Mouse (Mus musculus) heart, postnatal 36 days (tissue): ENCODE data around the gene Agpat3. TPM values are rescaled to one million over a fixed set of nuclear protein-coding genes. Genes with fewer than 3 reads are reported as not detected.

ENCODE experiments used
- DNase-seq, 2 experiments: peaks; one replicate each; pipeline ENCODE4 v3.0.0; 2021 to 2022
- intact Hi-C: fragments of 180-260 bp; cut with DNase I; formaldehyde crosslinking; loops from one replicate; pipeline ENCODE4 v1.15.1; 2025
- total RNA-seq, 2 experiments: library from RNA; stranded (reverse); gene quantifications; 2 replicates each; pipeline ENCODE4 v1.2.3; 2021

Gene Agpat3
- 100 to 1,000 TPM; 232 to 266 TPM for total RNA-seq

- intact Hi-C loops = loop anchor here (2.0 kb wide), 1 partner anchor 53 kb away; no protein-coding TSS in a partner anchor
- peak; percentile 58 to 73 for DNase-seq
Measured at GRCm38 (mm10) chr10:78351887-78352665, at the start of gene Agpat3. TSS of gene Agpat3 (minus strand) at chr10:78352489.

- intact Hi-C loops = no loop called here
- DNase-seq = no peak
Measured at GRCm38 (mm10) chr10:78401127-78401526, 48.8 kb upstream of the Agpat3 start.

- intact Hi-C loops = no loop called here
- DNase-seq = no peak
Measured at GRCm38 (mm10) chr10:78399090-78399657, 46.9 kb upstream of the Agpat3 start.

DNA sequence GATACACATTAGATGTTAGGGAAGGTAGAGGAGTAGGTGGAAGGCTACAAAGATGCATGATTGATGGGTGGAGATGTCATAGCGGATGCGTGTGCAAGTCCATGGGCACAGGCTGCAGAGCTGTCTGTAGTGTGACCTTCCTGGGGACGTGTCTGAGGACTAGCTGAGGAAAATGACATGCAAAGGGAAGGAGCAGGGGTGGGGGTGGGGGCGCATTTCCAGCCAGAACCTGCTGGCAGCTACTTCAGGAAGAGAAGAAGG, 44.3 kb upstream of the Agpat3 start:
- intact Hi-C loops = loop anchor here (1.0 kb wide), 1 partner anchor 117 kb away; no protein-coding TSS in a partner anchor
- DNase-seq = no peak

GRCm38 (mm10) chr10:78395819-78396624, 43.7 kb upstream of the Agpat3 start:
- DNase-seq = peak; percentile 91 to 98
- intact Hi-C loops = loop anchor here (1.0 kb wide), 1 partner anchor 117 kb away; no protein-coding TSS in a partner anchor

GRCm38 (mm10) chr10:78395377-78395776, 43.1 kb upstream of the Agpat3 start:
- no peak for DNase-seq
- intact Hi-C loops = no loop called here

DNA sequence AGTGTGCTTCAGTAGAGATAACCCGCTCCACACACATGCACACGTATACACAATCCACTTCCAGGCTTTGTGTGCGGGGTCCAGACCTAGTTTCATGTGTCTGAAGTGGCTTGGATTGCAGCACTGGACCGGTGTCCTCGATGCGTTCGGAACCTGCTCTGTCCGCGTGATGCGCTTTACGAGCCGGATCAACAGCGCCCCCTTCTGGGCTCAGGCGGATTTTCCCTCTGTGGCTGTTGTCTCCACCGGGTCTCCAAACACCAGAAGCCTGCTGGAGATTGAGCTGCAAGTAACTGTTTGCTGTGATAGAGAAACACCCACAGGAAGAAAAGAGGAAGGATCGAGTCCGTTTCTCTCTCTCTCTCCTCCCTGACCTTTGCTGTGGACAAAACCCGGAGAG, 39.8 kb upstream of the Agpat3 start:
- intact Hi-C loops = loop anchor here (1.0 kb wide), 2 partner anchors 69 to 113 kb away; no protein-coding TSS in a partner anchor
- peak; percentile 82 to 89 for DNase-seq

- no peak for DNase-seq
- intact Hi-C loops = no loop called here
Measured at GRCm38 (mm10) chr10:78390982-78391470, 38.7 kb upstream of the Agpat3 start.

- peak in 1 of 2 experiments; percentile 23 for DNase-seq
- intact Hi-C loops = no loop called here
Measured at GRCm38 (mm10) chr10:78388216-78388980, 36.1 kb upstream of the Agpat3 start.

GRCm38 (mm10) chr10:78385520-78385919, 33.2 kb upstream of the Agpat3 start:
- intact Hi-C loops = no loop called here
- no peak for DNase-seq

- DNase-seq = no peak
- intact Hi-C loops = no loop called here
Measured at GRCm38 (mm10) chr10:78383567-78383966, 31.3 kb upstream of the Agpat3 start.

DNA sequence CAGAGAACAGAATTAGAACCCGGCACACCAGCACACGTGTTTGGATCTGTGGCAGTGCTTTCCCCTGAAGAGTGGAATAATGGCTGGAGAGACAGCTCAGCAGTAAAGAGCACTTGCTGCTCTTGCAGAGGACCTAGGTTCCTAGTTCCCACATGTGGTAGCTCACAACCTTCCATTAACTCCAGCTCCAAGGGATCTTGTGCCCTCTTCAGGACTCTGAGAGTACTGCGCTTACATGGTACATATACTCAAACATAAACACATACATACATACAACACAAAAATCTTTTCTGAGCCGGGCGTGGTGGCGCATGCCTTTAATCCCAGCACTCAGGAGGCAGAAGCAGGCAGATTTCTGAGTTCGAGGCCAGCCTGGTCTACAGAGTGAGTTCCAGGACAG, 26.2 kb upstream of the Agpat3 start:
- DNase-seq = no peak
- intact Hi-C loops = no loop called here

GRCm38 (mm10) chr10:78372681-78373668, 20.7 kb upstream of the Agpat3 start:
- intact Hi-C loops = no loop called here

DNA sequence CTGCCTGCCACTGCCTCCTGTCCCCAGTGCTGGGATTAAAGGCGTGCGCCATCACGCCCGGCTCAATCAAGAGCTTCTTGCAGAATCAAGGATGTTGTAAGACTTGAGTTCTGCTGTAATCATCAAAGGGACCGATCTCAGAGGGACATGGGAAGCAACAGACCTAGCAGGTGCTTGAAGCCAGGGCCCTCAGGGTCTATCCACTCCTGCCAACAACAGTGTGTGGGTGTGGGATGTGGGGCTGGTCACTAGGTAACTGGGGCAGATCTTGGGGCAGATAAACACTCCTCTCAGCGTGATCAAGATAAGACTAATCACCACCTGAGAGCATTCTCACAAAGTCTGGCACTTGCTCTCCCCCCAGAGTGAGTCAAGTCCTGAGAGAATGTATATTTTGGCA, 19.5 kb upstream of the Agpat3 start:
- DNase-seq = no peak
- intact Hi-C loops = no loop called here

More at GRCm38 (mm10) chr10:78372681-78373668, 20.7 kb upstream of the Agpat3 start:
- no peak for DNase-seq

DNA sequence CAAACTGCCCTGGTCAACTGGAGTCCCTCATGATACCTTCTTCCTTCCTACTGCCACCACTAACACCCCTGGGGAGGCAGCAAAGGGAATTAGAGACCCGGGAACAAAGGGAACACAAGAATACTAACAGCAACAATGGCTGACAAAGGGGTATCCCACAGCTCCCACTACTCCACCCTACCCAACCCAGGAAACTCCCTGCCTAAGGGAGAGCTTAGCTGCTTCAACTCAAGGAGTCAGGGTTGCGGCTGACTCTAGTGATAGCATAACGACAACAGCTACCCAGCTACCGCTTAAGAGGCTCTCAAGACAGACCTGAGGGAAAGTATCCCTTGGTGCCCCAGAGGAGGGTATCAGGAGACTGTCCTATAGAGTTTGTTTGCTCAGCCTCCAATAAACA, 15.3 kb upstream of the Agpat3 start:
- intact Hi-C loops = no loop called here
- DNase-seq = no peak

- intact Hi-C loops = no loop called here
- peak in 1 of 2 experiments; percentile 26 for DNase-seq
Measured at GRCm38 (mm10) chr10:78366851-78367312, 14.6 kb upstream of the Agpat3 start.

DNA sequence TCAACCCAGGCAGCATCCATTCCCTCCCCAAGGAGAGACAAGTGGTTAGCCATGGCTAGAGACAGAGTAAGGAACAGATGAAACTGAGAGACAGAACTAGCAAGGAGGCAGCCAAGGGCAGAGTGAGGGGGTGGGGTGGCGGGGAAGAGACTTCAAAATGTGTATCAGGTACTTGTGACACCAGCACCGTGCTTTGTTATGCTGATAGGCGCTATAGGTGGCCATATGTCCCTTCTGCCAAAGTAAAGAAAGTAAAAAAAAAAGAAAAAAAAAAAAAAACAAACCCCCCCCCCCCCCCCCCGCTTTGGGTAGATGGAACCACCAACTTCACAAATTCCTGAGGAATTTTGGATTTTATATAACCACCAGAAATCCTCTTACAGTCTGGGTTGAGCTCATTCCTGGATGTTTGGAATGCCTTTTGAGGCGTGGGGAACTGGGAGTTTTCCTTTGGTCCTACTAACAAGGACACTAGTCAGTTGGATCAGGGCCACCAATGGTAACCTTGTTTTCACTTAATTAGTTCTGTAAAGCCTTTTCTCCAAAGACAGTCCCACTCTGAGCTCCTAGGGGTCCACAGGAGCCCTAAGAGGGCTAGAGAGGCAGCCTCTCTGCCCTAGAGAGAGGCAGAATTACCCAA, 14.0 kb upstream of the Agpat3 start:
- intact Hi-C loops = no loop called here
- no peak for DNase-seq

DNA sequence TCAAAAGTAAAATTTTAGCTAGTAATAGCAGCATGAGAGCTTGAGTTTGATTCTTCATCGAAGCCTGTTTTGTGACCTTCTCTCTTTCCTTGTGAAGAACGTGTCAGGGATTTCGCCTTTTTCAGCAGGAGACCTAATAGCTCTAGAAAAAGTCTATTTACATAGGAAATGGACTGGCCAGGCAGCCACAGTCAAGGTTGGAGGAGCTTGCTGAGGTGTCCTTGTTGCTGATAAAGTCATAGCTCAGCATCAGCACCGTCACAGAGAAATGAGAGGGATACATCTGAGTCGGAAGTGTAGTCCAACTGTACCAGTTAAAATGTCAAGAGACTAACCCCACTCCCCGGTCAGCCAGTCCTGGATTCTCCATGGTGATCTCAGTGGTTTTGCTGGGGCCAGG, 13.3 kb upstream of the Agpat3 start:
- no peak for DNase-seq
- intact Hi-C loops = no loop called here

DNA sequence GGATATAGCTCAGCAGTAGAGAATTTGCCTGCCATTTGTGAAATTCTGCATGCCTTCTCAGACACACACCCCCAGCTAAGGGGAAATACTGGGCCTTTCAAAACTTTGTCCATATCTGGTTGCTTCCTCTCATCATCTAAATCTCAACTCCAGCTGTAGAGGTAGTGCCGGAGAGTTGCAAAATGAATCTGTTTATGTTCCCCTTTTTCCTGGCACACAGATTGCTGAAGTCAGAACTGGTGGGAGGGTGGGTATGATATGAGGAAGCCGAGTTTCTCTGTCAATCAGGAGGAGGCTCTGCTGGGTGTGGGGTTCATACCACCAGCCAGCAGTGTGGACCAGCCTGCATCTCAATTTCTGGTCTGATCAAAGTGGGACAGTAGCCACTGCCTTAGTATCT, 11.8 kb upstream of the Agpat3 start:
- DNase-seq = no peak
- intact Hi-C loops = no loop called here
